Mouse (Mus musculus) right cerebral cortex, postnatal 36 days (tissue): Measurements from ENCODE around the gene Prdx2.
A peak's percentile ranks its signal among the peaks of the same experiment; 100 is the strongest.

Experiments
- DNase-seq, 2 experiments: peaks; one replicate each; pipeline ENCODE4 v3.0.0; 2022; ENCODE audit warnings: low spot score in 2 of 2, mixed read lengths in 1 of 2

Prdx2 gene

GRCm38 (mm10) chr8:84978248-84978940 lies 9.0 kb downstream of the Prdx2 start, which contains the start of gene Junb:
Junb (minus strand) TSS chr8:84978718.
- peak; percentile 95 to 97 for DNase-seq

DNA sequence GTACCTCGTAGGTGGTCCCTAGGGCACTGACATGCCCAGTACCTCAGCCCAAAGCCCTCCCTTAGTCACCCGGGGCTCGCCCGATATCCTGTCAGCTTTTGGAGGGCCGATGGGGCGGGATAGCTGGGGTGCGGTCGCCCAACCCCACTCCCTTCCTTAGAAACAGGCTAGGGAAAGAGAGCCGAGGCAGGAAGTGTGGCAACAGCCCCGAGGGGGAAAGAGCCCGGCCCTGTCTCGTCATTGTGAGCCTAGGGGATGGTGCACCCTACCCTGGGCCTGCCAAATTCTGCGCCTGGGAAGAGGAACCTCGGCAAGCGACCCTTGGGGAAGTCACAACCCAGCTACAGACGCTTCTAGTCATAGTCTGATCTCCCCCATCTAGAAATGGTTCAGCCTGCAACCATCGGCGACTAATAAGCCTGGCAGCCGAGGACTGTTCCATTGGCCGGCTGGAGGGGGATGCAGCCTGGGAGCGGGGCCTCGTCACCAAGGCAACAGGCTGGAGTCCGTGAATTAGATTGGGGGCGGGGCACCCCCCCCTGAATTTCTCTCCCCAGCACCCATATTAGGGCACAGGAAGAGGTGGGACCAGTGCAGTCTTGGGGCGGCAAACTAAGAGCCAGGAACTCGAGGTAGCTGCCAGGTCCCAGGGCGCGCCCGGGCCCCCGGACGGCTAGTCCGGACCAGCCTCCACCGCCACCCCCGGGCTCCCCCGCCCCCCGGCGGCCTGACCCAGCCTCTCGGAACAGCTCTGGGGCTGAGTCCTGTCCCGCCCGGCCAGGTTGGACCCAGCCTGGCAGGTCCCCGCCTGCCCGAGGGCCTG lies 10.4 kb downstream of the Prdx2 start:
- peak; percentile 91 for DNase-seq

DNA sequence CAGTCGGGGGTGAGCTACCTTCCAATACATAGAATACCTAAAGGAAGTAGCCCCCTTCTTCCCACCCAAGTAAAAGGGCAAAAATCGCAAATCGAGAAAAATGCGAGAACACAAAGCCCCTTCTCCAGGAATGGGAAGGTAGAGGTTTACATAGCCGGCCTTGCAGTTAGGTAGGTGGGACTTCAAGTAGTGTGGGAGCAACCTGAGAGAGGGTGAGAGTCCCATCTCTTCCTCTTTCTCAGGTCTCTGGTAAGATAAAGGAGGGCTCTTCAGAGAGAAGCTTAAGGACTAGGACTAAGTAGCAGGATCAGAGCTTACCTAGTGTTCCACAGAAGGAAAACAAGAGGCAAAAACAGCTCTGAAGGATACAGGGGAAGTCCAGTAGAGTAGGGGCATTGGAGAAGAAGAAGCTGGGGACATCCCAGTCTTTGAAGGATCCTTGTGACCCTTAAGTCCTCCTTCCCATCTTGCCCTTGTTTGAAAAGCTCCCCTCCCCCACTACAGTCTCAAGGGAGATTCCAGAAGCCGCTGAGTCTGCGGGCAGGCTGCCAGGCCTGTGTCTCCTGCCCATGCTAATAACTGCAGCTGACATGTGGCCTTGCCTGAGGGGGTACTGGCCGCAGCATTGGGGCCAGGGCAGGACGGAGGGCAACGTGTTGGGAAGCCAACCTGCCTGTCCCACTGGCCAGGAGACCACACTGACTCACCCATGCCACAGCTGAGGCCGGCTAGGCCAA lies 11.4 kb downstream of the Prdx2 start:
- DNase-seq, result no peak

GRCm38 (mm10) chr8:84981644-84982498 lies 12.5 kb downstream of the Prdx2 start:
- DNase-seq, result no peak

DNA sequence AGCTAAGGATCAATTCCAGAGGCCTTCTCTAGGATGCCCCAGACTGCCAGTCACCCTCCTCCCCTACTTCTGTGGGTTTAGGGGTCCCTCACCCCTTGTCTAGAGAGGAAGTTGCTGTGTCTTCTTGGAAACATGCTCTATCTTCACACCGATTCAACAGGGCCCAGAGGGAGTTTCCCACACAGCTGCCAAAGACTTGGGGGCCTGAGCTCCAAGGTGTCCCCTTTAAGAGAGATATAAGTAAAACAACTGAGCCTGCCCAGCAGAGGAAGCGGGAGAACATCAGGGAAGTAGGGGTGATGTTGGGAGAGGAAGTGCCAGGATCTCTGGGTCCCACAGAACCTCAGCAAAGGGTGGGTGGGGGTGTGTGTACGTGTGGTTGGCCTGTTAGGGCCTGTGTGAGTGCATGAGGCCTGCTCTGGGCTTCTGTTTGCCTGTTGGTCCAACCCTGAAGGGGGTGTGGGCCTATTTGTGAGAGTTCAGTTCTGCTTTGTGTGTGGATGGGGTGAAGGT lies 13.2 kb downstream of the Prdx2 start:
- DNase-seq, result no peak

GRCm38 (mm10) chr8:84984294-84985048 lies 15.1 kb downstream of the Prdx2 start:
- no peak for DNase-seq

DNA sequence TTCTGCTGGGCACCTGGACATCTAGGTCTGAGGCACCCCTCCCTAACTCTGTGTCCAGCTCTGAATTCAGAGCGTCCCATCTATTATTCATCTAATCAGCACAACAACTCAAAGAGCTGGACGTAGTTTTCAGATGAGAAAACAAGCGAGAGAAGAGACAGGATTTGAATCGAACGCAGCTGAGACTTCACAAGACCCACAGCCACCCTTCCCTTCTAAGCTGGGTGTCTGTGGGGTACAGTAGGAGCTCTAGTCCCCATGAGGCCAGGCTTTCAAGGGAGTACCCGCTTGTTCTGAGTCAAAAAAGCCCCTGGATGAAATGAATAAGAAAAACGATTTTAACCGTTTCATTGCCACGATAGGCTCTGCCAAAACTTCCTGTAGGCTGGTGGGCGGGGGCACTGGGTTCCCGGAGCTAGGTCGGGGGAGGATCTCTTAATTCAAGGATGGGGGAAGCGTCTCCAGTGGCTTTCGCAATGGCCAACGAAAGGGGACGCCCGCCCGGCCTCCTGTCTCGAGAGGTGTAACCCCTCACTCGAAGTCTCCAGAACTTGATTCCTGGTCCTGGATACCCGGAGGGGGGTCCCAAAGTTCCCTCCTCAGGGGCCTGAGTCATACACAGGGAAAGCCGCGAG lies 15.8 kb downstream of the Prdx2 start:
- DNase-seq, result no peak

DNA sequence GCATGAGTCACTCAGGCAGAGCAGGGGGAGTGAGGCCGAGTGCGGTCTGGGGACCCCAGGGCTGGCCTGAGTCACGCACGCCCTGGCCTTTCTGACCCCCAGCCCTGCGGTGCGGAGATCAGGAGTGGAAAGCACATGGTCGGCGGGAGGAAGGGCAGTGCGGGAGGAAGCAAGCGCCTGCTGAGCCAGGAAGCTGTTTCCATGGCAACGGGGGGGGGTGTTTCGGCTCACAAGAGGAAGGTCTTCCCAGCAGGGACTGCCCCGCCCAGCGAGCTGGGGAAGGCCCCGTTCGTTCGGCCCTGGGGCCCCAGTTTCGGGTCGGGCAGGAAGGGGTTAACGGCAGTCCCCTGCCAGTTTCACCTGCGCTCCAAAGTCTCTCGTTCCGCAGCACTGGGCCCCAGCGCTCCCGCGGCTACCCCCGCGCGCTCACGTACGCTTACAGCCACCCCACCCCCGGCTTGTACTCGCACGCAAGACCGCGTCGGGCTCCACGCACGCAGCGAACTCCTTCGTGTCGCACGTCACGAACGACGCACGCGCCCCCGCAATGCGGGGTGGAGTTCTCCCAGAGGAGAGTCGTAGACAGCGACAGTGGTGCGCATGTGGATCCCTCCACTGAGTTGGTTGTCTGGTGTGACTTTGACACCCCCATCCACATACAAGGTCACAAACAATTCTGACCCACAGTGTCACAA lies 16.4 kb downstream of the Prdx2 start:
- DNase-seq, result peak; percentile 95 to 96

GRCm38 (mm10) chr8:84986379-84986945 lies 17.1 kb downstream of the Prdx2 start:
- DNase-seq, result no peak

GRCm38 (mm10) chr8:84987388-84987787 lies 18.0 kb downstream of the Prdx2 start:
- no peak for DNase-seq

DNA sequence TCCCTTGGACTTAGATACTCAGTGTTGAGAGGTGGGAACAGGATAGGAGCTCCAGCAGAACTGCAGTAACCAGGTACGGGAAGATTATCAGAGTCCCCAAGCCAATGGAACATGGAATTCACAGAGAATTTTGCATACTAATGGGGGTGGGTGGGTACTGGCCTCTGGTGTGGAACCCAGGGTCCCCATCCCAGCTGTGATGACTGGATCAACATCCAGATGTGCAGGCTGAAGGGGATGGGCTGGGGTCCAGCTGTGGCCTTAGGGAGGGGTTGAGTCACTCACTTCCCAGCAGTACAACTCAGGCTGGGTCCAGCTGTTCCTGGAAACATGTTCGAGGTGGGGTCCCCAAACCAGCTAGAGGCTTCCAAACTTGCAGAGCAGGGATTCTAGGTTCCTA lies 18.5 kb downstream of the Prdx2 start:
- DNase-seq, result no peak

DNA sequence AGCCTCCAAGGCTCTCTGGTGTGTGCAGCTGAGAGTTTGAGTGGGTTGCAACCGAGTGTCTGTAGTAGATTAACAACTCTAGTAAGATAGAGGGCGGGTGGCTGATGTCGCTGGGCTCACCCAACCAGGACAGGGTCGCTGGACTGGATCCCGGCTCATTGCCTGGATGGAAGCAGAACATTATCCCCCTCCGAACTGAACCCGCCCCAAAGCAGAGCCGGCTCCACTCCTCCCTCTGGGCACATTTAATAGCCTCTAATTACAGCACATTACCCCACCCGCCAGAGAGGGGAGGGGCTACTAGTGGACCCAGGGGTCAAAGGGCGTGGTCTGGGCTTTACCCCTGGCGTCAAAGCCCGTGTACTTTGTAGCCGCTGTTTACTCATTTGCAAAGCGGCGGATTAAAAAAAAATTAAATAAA lies 19.9 kb downstream of the Prdx2 start:
- DNase-seq, result no peak

- DNase-seq, result peak; percentile 74 to 77
These were observed 20.4 kb downstream of the Prdx2 start for GRCm38 (mm10) chr8:84989810-84990209.

DNA sequence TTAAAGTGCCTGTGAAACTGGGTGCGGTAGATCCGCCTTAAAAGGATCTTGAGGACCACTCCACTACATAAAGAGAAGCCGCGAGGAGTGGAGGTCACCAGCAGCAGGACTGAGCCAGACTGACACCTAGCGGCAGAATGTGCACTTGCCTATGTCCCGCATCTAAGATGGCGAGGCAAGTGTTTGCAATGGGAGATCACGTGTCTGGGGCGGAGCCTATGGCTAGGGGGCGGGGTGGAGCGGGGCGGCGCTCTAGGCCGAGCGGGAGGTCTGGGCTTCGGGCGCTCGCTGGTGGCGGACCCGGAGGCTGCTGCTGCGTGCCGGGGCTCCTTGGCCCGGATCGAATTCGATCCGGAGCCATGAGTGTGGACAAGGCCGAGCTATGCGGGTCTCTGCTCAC lies 21.0 kb downstream of the Prdx2 start, which contains the start of gene Hook2:
Hook2 (plus strand) TSS at position 255 of the 400 bp plus-strand sequence.
- peak; percentile 95 to 96 for DNase-seq

GRCm38 (mm10) chr8:84990836-84991235 lies 21.4 kb downstream of the Prdx2 start:
- no peak for DNase-seq

- no peak for DNase-seq
These were observed 25.0 kb downstream of the Prdx2 start for GRCm38 (mm10) chr8:84994375-84994774.

DNA sequence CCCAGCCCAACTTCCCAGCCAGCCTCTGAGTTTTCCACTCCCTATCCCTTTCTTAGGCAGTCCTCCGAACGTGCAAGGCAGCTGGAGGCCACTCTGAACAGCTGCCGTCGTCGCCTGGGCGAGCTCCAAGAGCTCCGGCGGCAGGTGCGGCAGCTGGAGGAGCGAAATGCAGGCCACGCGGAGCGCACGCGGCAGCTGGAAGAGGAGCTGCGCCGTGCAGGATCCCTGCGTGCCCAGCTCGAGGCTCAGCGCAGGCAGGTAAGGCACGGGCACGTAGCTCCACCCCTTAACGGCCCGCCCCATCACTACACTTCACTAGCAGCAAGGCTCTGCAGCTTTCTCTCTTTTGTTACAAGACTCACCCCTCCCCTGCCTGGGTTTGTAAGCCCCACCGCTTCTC lies 26.3 kb downstream of the Prdx2 start:
- no peak for DNase-seq

DNA sequence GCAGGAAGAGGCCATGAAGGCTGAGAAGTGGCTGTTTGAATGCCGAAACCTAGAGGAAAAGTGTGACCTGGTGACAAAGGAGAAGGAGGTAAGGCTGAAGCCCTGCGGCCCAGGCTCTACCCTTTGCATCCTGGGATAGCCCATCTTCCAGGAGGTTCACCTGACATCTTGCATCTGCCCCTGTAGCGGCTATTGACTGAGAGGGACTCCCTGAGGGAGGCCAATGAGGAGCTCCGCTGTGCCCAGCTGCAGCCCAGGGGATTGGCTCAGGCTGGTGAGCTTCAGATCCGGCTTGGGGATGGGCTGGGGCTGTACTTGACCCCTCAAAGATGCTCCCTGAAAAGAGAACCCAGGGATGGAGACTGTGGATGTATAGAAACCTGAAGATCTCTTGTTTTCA lies 27.6 kb downstream of the Prdx2 start:
- no peak for DNase-seq
